Mouse (Mus musculus): ENCODE results near the gene Prkaca. TPM values are rescaled to one million over a fixed set of nuclear protein-coding genes. Genes with fewer than 3 reads are reported as not detected.

Gene Prkaca
- polyA plus RNA-seq, 1 experiment from 2014 or later: 62.4 TPM

DNA sequence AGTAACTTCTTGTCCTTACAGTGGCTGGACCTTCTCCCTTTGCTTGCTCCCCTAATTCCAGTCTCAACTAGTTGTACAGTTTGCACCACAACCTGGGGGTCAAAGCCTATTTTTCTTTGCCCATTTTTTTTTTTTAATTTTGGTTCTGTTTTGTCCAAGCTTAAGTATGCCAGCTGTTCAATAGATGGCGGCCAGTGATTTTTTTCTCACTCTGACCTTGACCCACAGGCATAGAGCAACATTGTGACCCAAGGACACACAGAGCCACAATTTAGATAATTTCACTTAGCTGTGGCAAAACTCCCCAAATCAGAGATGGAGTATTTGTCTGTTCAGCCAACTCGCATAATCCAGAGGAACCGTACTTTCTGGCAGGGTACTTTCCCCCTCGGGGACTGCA lies 1.7 kb upstream of the Prkaca start:
- Histone ChIP-seq H3K27ac (replicated peaks) (no peak overlapping the region), H3K36me3 (ENCODE audit: control insufficient read depth, insufficient read depth, low read length) (no peaks in the 10 kb centered on the region; the same call in none of the 2 replicates), H3K27me3 (ENCODE audit: control insufficient read depth, insufficient read depth, low read length) (no peaks in the 10 kb centered on the region), H3K4me3 (ENCODE audit: low read depth, low read length) (no peak overlapping the region), H3K9me3 (ENCODE audit: control insufficient read depth, low read length) (no peaks in the 10 kb centered on the region), H3K4me2 (replicated peaks; ENCODE audit: low read depth) (no peak overlapping the region), H3K9ac (ENCODE audit: low read length) (no peak overlapping the region), H3K4me1 (replicated peaks; ENCODE audit: control insufficient read depth, insufficient read depth) (0 out of 2 replicates have a peak, but pooled peaks cover 3% of the 10 kb centered on the region)
- 87% methylated on average over 4 of the region's 4 CpGs for WGBS
- TF ChIP-seq CTCF (IDR thresholded peaks at IDR 0.05; ENCODE audit: low read depth) (no peak), EP300 (optimal IDR thresholded peaks at IDR 0.05) (no peak)
- DNase-seq (ENCODE audit: low spot score) (no peak), ATAC-seq (ENCODE audit: low FRiP score, low TSS enrichment) (no peak)

DNA sequence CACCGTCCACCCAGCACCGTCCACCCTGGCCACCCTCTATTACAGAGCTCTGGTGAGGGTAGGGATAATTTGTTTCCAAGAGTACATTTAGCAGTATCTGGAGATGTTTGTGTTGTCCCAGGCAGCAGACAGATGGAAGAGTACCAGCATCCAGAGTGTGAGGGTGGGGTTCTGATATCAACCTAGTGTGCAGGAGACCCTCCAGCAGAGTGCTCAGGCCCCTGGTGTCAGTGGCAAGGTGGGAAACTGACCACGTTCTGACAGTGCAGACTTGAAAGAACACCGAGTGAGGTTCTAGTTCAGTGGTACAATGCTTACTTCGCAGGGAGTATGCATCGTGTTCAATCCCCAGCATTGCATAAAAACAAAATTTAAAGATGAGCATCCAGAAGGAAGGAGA lies 1.1 kb upstream of the Prkaca start:
- whole genome bisulfite sequencing: 79% methylated on average over 6 of the region's 6 CpGs
- TF ChIP-seq EP300 (optimal IDR thresholded peaks at IDR 0.05) (no peak), CTCF (IDR thresholded peaks at IDR 0.05; ENCODE audit: low read depth) (no peak)
- peak overlapping the region; percentile 91 for H3K4me3 ChIP-seq (ENCODE audit: low read depth, low read length)
- H3K27me3 ChIP-seq (ENCODE audit: control insufficient read depth, insufficient read depth, low read length): no peaks in the 10 kb centered on the region
- H3K4me2 ChIP-seq (replicated peaks; ENCODE audit: low read depth): peak overlapping the region; percentile 83
- DNase-seq (ENCODE audit: low spot score) (no peak), ATAC-seq (ENCODE audit: low FRiP score, low TSS enrichment) (no peak)
- H3K27ac ChIP-seq (replicated peaks): no peak overlapping the region
- H3K9ac ChIP-seq (ENCODE audit: low read length): no peak overlapping the region
- no peaks in the 10 kb centered on the region for H3K9me3 ChIP-seq (ENCODE audit: control insufficient read depth, low read length)
- no peaks in the 10 kb centered on the region; the same call in none of the 2 replicates for H3K36me3 ChIP-seq (ENCODE audit: control insufficient read depth, insufficient read depth, low read length)
- 0 out of 2 replicates have a peak, but pooled peaks cover 3% of the 10 kb centered on the region for H3K4me1 ChIP-seq (replicated peaks; ENCODE audit: control insufficient read depth, insufficient read depth)

DNA sequence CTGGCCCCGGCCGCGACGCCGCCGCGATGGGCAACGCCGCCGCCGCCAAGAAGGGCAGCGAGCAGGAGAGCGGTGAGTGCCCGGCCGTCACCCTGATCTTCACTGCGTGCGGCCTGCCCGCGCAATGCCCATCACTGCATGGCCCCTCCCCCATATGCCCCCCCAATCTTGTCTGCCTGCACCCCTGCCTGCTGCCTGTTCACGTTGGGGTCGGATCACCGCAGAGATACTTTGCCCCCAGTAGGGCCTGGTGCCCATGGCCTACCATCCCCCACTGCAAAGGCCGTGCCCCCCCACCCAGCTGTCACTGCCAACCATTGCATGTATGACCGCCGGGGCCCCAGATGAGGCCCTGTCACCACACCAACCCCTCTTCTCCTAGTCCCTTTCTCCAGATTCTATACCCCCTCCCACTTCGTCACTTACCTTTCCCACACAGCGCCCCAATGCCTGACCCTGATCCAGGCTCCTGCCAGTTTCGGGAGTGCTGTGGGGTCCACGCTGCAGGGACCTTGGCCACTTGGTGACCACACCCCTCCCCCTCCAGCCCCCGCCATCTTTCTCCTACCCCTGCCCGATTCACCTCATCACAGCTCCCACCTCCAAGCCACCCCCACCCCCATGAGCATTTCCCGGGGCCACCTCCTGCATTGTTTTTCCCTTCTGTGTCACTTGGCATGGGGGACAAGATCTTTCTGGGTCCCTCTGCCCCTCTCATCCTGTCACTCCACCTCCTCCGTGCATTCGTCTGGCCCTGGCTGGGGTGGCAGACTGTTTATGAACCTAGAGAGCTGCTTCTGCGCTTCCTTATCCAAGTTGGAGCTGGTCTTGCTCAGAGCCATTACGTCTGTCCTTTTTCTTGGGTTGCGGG lies 603 bp downstream of the Prkaca start:
- peak overlapping the region; percentile 99 for H3K4me2 ChIP-seq (replicated peaks; ENCODE audit: low read depth)
- H3K9ac ChIP-seq (ENCODE audit: low read length): peak overlapping the region; percentile 89
- ATAC-seq (ENCODE audit: low FRiP score, low TSS enrichment): no peak
- H3K9me3 ChIP-seq (ENCODE audit: control insufficient read depth, low read length): no peaks in the 10 kb centered on the region
- no peaks in the 10 kb centered on the region for H3K27me3 ChIP-seq (ENCODE audit: control insufficient read depth, insufficient read depth, low read length)
- H3K4me3 ChIP-seq (ENCODE audit: low read depth, low read length): peak overlapping the region; percentile 91
- H3K36me3 ChIP-seq (ENCODE audit: control insufficient read depth, insufficient read depth, low read length): no peaks in the 10 kb centered on the region; the same call in 1 of the 2 replicates
- TF ChIP-seq CTCF (IDR thresholded peaks at IDR 0.05; ENCODE audit: low read depth) (no peak), EP300 (optimal IDR thresholded peaks at IDR 0.05) (no peak)
- WGBS: 3% methylated on average over 37 of the region's 37 CpGs
- H3K27ac ChIP-seq (replicated peaks): peak overlapping the region; percentile 78
- no peak for DNase-seq (ENCODE audit: low spot score)
- peaks cover 3% of the 10 kb centered on the region; the same call in 1 of the 2 replicates for H3K4me1 ChIP-seq (replicated peaks; ENCODE audit: control insufficient read depth, insufficient read depth)

DNA sequence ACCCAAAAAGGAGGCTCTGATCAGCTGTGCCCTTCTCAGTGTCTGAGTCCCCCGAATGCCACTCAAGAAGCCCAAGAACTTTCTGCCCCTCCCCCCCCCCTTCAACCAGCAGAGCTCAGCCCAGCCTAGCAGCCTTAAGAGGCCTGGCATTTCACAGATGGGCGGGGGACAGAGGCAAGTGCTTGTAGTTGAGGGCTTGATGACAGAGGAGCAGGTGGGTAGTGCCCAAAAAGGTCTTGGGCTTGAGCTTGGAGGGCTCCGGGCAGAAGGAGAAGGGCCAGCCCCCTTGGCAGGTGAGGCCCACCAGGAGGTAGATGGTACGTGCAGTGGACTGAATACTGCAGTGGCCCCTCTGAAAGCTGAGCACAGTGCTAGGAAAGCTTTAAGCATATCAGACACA lies 1.7 kb downstream of the Prkaca start:
- WGBS: 74% methylated on average over 4 of the region's 4 CpGs

DNA sequence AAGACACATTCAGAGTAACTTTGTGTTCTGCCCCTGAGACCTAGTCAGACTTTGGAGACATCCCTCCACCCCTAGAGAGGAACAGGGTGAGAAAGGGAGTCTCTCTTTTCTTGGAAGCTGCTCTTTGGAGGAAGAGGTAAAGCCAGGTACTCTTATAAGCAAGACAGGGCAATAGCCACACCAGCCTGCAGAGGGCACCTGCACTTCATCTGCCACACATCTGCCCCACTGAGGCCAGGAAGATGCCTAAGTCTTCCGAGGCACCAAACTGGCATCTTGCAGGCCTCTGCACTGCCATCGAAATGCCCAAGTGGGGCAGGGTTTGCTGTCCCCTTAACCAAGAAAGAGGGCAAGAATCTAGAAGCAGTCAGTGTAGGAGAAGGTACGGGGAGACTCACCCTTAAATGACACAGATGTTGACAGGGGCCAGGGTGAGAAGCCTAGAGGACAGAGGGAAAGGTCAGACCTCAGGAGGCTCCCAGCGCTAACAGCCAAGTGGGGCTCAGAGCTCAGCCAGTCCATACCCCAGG lies 3.4 kb downstream of the Prkaca start:
- 84% methylated on average over 4 of the region's 4 CpGs for WGBS
- TF ChIP-seq CTCF (IDR thresholded peaks at IDR 0.05; ENCODE audit: low read depth) (peak; percentile 67), EP300 (optimal IDR thresholded peaks at IDR 0.05) (no peak)

More for the DNA sequence above, 1.7 kb downstream of the Prkaca start:
- no peaks in the 10 kb centered on the region for H3K9me3 ChIP-seq (ENCODE audit: control insufficient read depth, low read length)
- H3K36me3 ChIP-seq (ENCODE audit: control insufficient read depth, insufficient read depth, low read length): no peaks in the 10 kb centered on the region
- no peak overlapping the region for H3K4me2 ChIP-seq (replicated peaks; ENCODE audit: low read depth)
- no peak overlapping the region for H3K27ac ChIP-seq (replicated peaks)
- no peaks in the 10 kb centered on the region for H3K27me3 ChIP-seq (ENCODE audit: control insufficient read depth, insufficient read depth, low read length)
- ATAC-seq (ENCODE audit: low FRiP score, low TSS enrichment) (no peak), DNase-seq (ENCODE audit: low spot score) (no peak)
- peaks cover 3% of the 10 kb centered on the region; the same call in 1 of the 2 replicates for H3K4me1 ChIP-seq (replicated peaks; ENCODE audit: control insufficient read depth, insufficient read depth)
- TF ChIP-seq EP300 (optimal IDR thresholded peaks at IDR 0.05) (no peak), CTCF (IDR thresholded peaks at IDR 0.05; ENCODE audit: low read depth) (no peak)
- no peak overlapping the region for H3K4me3 ChIP-seq (ENCODE audit: low read depth, low read length)
- no peak overlapping the region for H3K9ac ChIP-seq (ENCODE audit: low read length)

More for the DNA sequence above, 3.4 kb downstream of the Prkaca start:
- DNase-seq (ENCODE audit: low spot score): peak; percentile 36
- ATAC-seq (ENCODE audit: low FRiP score, low TSS enrichment): no peak
- Histone ChIP-seq H3K4me1 (replicated peaks; ENCODE audit: control insufficient read depth, insufficient read depth) (peaks cover 3% of the 10 kb centered on the region; the same call in 1 of the 2 replicates), H3K9ac (ENCODE audit: low read length) (no peak overlapping the region), H3K9me3 (ENCODE audit: control insufficient read depth, low read length) (no peaks in the 10 kb centered on the region), H3K4me3 (ENCODE audit: low read depth, low read length) (no peak overlapping the region), H3K36me3 (ENCODE audit: control insufficient read depth, insufficient read depth, low read length) (peaks cover 4% of the 10 kb centered on the region; the same call in 1 of the 2 replicates), H3K27me3 (ENCODE audit: control insufficient read depth, insufficient read depth, low read length) (no peaks in the 10 kb centered on the region), H3K27ac (replicated peaks) (no peak overlapping the region), H3K4me2 (replicated peaks; ENCODE audit: low read depth) (no peak overlapping the region)

All from stomach, postnatal 0 days (tissue).